In the genomic region with DNA sequence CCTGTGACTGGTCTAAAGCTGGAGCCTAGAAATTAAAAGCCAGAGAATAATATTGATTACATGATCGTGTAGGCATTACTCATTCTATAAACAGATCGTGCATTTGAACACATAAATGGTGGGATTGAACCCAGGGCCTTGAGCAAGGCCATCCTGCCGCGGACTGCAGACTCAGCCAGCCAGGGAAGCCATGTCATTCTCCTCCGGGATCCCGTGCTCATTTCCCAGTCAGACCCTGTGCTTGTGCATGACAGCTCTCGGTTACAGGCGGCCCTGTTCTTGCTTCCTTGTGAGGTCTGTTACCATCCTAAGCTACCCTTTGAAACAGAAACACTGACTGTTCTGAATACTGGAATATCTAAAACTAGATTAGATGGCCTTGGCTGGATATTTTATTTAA, we compare ENCODE assay signal across 18 mouse cellular contexts.
"Had no signal": no experiment of that assay in that cellular context is flagged by ENCODE, and none has a peak within 500 bp of the region (broad histone marks: within the 10 kb centered on the region; RNA-seq: fewer than 3 reads in every experiment).

No protein-coding gene starts in this region.

- H3K27me3 ChIP-seq: midbrain, embryonic 12.5 days; neural tube, embryonic 13.5 days; neural tube, embryonic 15.5 days had no signal

- H3K4me2 ChIP-seq: lung, embryonic 14.5 days; midbrain, embryonic 12.5 days; neural tube, embryonic 13.5 days; neural tube, embryonic 15.5 days had no signal

- H3K4me1 ChIP-seq: midbrain, embryonic 10.5 days; midbrain, embryonic 12.5 days; neural tube, embryonic 13.5 days; neural tube, embryonic 15.5 days had no signal

- ATAC-seq: midbrain, embryonic 16.5 days had no signal

- DNase-seq: lung, adult 18-20 months; lung, embryonic 14.5 days; lung, postnatal 10 days; lung, postnatal 4 days; midbrain, embryonic 14.5 days; retina, postnatal 1 day; right cerebral cortex, adult 18-20 months; right cerebral cortex, postnatal 4 days; spleen, adult 18-20 months; thymus, adult 18-20 months; thymus, postnatal 14 days; thymus, postnatal 36 days had no signal

- H3K9ac ChIP-seq: lung, embryonic 14.5 days; midbrain, embryonic 12.5 days; neural tube, embryonic 13.5 days; neural tube, embryonic 15.5 days had no signal

- H3K4me3 ChIP-seq: midbrain, embryonic 10.5 days; midbrain, embryonic 12.5 days; myocyte; neural tube, embryonic 13.5 days; neural tube, embryonic 15.5 days had no signal

- H3K9me3 ChIP-seq: midbrain, embryonic 10.5 days; midbrain, embryonic 12.5 days; neural tube, embryonic 13.5 days; neural tube, embryonic 15.5 days had no signal

- H3K27ac ChIP-seq: midbrain, embryonic 10.5 days; midbrain, embryonic 12.5 days; neural tube, embryonic 13.5 days; neural tube, embryonic 15.5 days had no signal
